Mouse (Mus musculus): Measurements from ENCODE around the gene Lrpap1. TPM values are rescaled to one million over a fixed set of nuclear protein-coding genes. Genes with fewer than 3 reads are reported as not detected.

Gene Lrpap1
- total and polyA plus RNA-seq, 3 experiments: 22.9 to 43.7 (median 39.6) TPM

DNA sequence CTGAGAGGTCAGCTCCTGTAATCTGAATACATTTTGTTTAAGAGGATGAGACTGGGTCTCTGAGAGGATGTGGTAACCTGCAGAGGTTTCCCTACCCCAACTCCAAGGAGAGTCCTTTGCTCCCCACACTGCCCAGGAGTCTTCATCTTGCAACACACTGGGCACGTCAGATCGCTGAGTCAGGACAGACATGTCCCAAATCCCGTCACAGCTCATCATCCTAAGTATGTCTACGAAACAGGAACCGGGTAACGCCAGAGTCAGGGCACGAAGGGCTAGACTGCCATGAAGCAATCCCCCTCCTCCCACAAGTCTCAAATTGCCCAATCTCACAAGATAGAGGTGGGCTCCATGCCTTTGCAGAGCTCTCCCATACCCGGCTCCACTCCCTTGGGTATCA lies 2.5 kb downstream of the Lrpap1 start:
- dilution Hi-C loops (cut with MboI; ENCODE audit: extremely low pct_ligation_motif_present, extremely low pct_unique_long_range_greater_than_20kb, low sequenced_read_pairs) (no loop called here), in situ Hi-C loops (cut with MboI; ENCODE audit: low pct_ligation_motif_present, low pct_unique_long_range_greater_than_20kb, low sequenced_read_pairs) (no loop called here)
- Histone ChIP-seq H3K27me3 (replicated peaks) (peaks cover 13% of the 10 kb centered on the region), H3K9me3 (replicated peaks; ENCODE audit: low read length) (no peaks in the 10 kb centered on the region), H3K79me2 (replicated peaks; ENCODE audit: control insufficient read depth, extremely low read depth, insufficient read depth, poor library complexity, severe bottlenecking) (0 out of 2 replicates have a peak, but pooled peaks cover 3% of the 10 kb centered on the region), H3K9ac (ENCODE audit: insufficient read depth, low read depth) (no peak overlapping the region), H3K4me1 (ENCODE audit: control insufficient read depth in 1 of 2, insufficient read depth in 2 of 2) (peaks cover 18 to 30% of the 10 kb centered on the region in 2 experiments), H3K4me2 (ENCODE audit: insufficient read depth, low read depth, poor library complexity, severe bottlenecking) (no peak overlapping the region), H3K36me3 (replicated peaks in 1 of 2; ENCODE audit: control insufficient read depth in 1 of 2, insufficient read depth in 1 of 2, low read length in 1 of 2) (peaks cover 43 to 55% of the 10 kb centered on the region in 2 experiments), H3K27ac (ENCODE audit: insufficient read depth, low read depth) (no peak overlapping the region), H3K4me3 (replicated peaks in 1 of 3; ENCODE audit: low read depth in 2 of 3, low read length in 2 of 3, poor library complexity in 1 of 3) (no peak overlapping the region)
- TF ChIP-seq MAFK (IDR thresholded peaks at IDR 0.05; ENCODE audit: insufficient replicate concordance, low read length) (0 out of 2 replicates have a peak, but pooled peaks have one; percentile 17), TCF12 (IDR thresholded peaks at IDR 0.05; ENCODE audit: low read depth, low read length) (no peak)
- DNase-seq (ENCODE audit: extremely low read depth): peak; percentile 6

DNA sequence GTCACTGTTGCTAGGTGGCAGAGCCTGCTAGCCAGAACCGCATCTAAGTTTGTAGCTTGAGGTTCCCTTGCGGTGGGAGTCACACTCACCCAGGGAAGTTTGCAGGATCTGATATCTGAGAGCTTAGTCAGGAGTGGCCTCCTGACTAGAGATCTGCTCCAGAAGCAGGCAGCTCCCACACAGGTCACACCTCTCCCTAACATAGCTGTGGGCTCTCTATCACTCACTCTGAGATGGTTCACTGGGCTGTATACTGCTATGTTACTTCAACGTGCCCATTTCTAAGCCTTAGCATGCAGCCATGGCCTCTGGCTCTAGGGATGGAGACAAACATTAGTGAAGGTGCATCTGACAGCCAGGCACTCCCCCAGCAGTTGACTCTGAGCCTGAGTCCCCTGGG lies 13.9 kb downstream of the Lrpap1 start:
- in situ Hi-C loops (cut with MboI; ENCODE audit: low pct_ligation_motif_present, low pct_unique_long_range_greater_than_20kb, low sequenced_read_pairs) (no loop called here), dilution Hi-C loops (cut with MboI; ENCODE audit: extremely low pct_ligation_motif_present, extremely low pct_unique_long_range_greater_than_20kb, low sequenced_read_pairs) (no loop called here)
- Histone ChIP-seq H3K4me2 (ENCODE audit: insufficient read depth, low read depth, poor library complexity, severe bottlenecking) (no peak overlapping the region), H3K36me3 (replicated peaks in 1 of 2; ENCODE audit: control insufficient read depth in 1 of 2, insufficient read depth in 1 of 2, low read length in 1 of 2) (peaks cover 46 to 63% of the 10 kb centered on the region in 2 experiments), H3K27ac (ENCODE audit: insufficient read depth, low read depth) (no peak overlapping the region), H3K79me2 (replicated peaks; ENCODE audit: control insufficient read depth, extremely low read depth, insufficient read depth, poor library complexity, severe bottlenecking) (no peaks in the 10 kb centered on the region), H3K9me3 (replicated peaks; ENCODE audit: low read length) (no peaks in the 10 kb centered on the region), H3K9ac (ENCODE audit: insufficient read depth, low read depth) (no peak overlapping the region), H3K4me1 (ENCODE audit: control insufficient read depth in 1 of 2, insufficient read depth in 2 of 2) (no peaks in the 10 kb centered on the region), H3K4me3 (replicated peaks in 1 of 3; ENCODE audit: low read depth in 2 of 3, low read length in 2 of 3, poor library complexity in 1 of 3) (no peak overlapping the region), H3K27me3 (replicated peaks) (peaks cover 10% of the 10 kb centered on the region)
- DNase-seq (ENCODE audit: extremely low read depth): no peak
- TF ChIP-seq USF2 (conservative IDR thresholded peaks at IDR 0.05; ENCODE audit: low read depth, low read length) (no peak), BHLHE40 (IDR thresholded peaks at IDR 0.05; ENCODE audit: low read depth, low read length) (no peak), ZC3H11A (IDR thresholded peaks at IDR 0.05; ENCODE audit: low read depth, low read length) (no peak), POLR2A (IDR thresholded peaks at IDR 0.05; ENCODE audit: low read depth, low read length) (no peak), TBP (conservative IDR thresholded peaks at IDR 0.05; ENCODE audit: low read depth, low read length) (no peak), MAX (IDR thresholded peaks at IDR 0.05; ENCODE audit: low read length) (no peak), TCF12 (IDR thresholded peaks at IDR 0.05; ENCODE audit: low read depth, low read length) (no peak), MYC (IDR thresholded peaks at IDR 0.05; ENCODE audit: low read depth, low read length) (no peak), KAT2A (IDR thresholded peaks at IDR 0.05; ENCODE audit: insufficient replicate concordance, low read length) (no peak), MEF2A (IDR thresholded peaks at IDR 0.05; ENCODE audit: borderline replicate concordance, low read depth, low read length) (no peak)

DNA sequence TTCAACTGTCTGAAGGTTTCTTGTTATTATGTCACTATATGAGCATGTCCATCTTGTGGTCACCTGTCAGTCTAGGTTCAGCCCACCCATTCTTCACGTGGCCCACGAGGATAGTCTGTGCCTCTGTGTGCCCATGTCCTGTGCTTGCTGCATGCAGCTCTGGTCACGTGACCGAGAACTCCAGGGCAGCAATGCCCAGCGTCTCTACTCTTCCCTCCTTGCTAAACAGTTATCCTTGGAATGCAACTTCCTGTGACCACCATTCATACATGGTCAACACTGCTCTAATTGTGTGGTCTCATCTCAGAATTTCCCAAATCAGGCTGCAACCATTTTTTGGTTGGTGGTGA lies 16.0 kb downstream of the Lrpap1 start:
- Histone ChIP-seq H3K9ac (ENCODE audit: insufficient read depth, low read depth) (no peak overlapping the region), H3K36me3 (replicated peaks in 1 of 2; ENCODE audit: control insufficient read depth in 1 of 2, insufficient read depth in 1 of 2, low read length in 1 of 2) (peaks cover 25 to 42% of the 10 kb centered on the region in 2 experiments), H3K9me3 (replicated peaks; ENCODE audit: low read length) (no peaks in the 10 kb centered on the region), H3K27me3 (replicated peaks) (peaks cover 30% of the 10 kb centered on the region), H3K4me3 (replicated peaks in 1 of 3; ENCODE audit: low read depth in 2 of 3, low read length in 2 of 3, poor library complexity in 1 of 3) (no peak overlapping the region), H3K79me2 (replicated peaks; ENCODE audit: control insufficient read depth, extremely low read depth, insufficient read depth, poor library complexity, severe bottlenecking) (no peaks in the 10 kb centered on the region), H3K27ac (ENCODE audit: insufficient read depth, low read depth) (no peak overlapping the region), H3K4me1 (ENCODE audit: control insufficient read depth in 1 of 2, insufficient read depth in 2 of 2) (no peaks in the 10 kb centered on the region), H3K4me2 (ENCODE audit: insufficient read depth, low read depth, poor library complexity, severe bottlenecking) (no peak overlapping the region)
- DNase-seq (ENCODE audit: extremely low read depth): no peak
- TF ChIP-seq TBP (conservative IDR thresholded peaks at IDR 0.05; ENCODE audit: low read depth, low read length) (no peak), UBTF (IDR thresholded peaks at IDR 0.05; ENCODE audit: low read depth, low read length) (no peak), POLR2A (IDR thresholded peaks at IDR 0.05; ENCODE audit: low read depth, low read length) (no peak), MYC (IDR thresholded peaks at IDR 0.05; ENCODE audit: low read depth, low read length) (no peak), MEF2A (IDR thresholded peaks at IDR 0.05; ENCODE audit: borderline replicate concordance, low read depth, low read length) (no peak), IRF4 (IDR thresholded peaks at IDR 0.05; ENCODE audit: low read depth, low read length) (no peak), SMC3 (IDR thresholded peaks at IDR 0.05; ENCODE audit: low read depth, low read length) (no peak)
- dilution Hi-C loops (cut with MboI; ENCODE audit: extremely low pct_ligation_motif_present, extremely low pct_unique_long_range_greater_than_20kb, low sequenced_read_pairs) (no loop called here), in situ Hi-C loops (cut with MboI; ENCODE audit: low pct_ligation_motif_present, low pct_unique_long_range_greater_than_20kb, low sequenced_read_pairs) (no loop called here)
